Mouse (Mus musculus) fat pad, adult 2 months (tissue): Measurements from ENCODE around the gene Nat10.

ENCODE experiments used
- DNase-seq: peaks from one replicate; pipeline ENCODE4 v3.0.0-alpha.2; 2011; ENCODE audit warnings: low read depth, low spot score; ENCODE audit errors: extremely low read depth

The Nat10 gene

DNA sequence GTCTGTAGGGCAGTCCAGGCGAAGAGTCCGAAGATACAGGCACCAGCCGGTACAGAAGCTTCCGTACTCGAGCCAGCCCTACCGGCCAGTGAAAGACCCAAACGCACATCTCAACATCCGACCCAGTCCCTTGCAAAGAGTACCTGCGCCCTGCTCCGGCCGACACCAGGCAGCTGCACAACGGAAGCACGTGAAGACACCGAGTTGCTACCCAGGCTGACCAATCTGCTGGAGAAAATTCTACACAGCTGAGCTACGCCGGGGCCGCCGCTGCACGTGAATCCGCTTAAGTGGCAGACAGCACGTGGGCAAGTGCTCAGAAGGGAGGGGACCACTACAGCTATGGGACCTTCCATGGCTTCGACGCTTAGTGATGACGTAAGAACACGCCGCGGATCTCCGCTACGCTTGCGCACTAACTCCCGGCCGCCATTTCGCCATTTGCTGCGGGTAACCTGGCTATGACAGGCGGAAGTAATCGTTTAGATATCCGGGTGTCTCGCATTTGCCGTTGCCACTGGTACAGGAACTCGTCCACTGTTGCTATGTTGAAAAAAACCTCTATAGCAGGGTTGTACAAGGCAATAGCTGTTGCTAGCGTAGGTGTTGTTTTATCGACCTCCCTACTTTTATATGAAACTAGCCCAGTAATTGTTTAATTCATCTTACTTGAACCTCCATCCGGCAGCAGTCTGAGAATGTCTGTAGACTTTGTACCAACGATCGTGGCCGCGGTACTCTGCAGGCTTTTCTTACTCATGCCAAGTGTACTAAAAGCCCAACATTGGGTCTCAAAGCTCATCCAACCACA, at the start of gene Nat10:
TSS of gene Nat10 (minus strand) at position 365 of the 811 bp plus-strand sequence.
- peak; percentile 69 for DNase-seq

DNA sequence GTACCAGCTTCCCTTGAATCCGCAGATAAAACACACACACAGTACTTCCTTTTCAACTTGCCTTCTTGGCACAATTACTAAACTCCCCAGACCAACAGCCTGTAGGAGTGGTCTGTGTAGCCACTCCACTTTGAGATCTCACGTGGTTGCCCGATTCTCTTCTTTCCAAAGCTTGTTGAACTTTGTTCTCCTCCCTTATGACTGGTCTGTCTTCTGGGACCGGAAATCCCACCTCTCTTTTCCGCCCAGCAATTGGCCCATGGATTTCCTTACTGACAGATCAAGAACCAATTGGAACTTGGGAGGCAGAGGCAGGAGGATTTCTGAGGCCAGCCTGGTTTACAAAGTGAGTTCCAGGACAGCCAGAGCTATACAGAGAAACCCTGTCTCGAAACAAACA, 49.3 kb upstream of the Nat10 start:
- DNase-seq = no peak

DNA sequence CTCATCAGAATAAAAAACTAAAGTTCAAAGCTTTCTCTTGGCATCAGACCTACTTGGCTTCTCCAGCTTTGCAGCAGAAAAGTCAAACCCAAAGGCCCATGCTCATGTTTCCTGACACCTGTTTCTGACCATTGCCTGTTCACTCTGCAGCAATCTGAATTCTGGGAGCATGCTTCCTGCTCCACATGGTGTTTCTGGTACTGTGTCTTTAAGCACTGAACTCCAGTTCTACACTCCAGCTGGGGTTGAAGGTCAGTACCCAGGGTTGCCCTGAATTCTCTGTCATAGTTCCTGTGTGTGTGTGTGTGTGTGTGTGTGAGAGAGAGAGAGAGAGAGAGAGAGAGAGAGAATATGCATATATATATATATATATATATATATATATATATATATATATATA, 47.4 kb upstream of the Nat10 start:
- no peak for DNase-seq

DNA sequence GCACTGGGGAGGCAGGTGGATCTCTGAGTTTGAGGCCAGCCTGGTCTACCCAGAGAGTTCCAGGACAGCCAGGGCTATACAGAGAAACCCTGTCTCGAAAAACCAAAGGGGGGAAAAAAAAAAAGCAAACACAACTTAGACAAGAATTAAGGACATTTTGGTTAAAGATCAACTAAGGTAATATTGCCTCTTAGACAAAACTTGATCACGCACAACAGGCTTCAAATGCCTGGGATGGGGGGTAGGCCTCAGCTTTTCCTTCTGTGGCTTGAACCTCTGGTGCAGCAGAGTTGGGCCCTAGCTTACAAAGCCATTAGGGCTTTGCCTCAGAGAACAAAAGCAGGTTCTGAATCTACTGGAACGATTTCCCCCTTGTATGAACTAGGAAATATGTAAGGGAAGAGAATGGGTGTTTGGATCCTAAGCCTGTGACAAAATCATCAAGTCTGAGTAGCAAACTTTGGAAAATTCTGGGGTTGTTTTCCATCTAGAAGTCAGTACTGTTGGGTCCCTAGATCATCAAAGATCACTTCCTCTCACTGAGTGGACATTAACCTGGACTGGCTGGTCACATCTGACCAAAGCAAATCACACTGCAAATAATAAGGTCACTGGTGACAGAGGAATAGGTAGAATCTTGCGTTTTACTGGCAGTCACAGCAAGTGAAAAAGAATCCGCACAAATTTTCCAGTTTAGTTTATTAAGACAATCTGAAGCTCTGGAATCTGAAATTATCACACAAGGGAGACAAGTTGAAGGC, 42.9 kb upstream of the Nat10 start:
- no peak for DNase-seq

DNA sequence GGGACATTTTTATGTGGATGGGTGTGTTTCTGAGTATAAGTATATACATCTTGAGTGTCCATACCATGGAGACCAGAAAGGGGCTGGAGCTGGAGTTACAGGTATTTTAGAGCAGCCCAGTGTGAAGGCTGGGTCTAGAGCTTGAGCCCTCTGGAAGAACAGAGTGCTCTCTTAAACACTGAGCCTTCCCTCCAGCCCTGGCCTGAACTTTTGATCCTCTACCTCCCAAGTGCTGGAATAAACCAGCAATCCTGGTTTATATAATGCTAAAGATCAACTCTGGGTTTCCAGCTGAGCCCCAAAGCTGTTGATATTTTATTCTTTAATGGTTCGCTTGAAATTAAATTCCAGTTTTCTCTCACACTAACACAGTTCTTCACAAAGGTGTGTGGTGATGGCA, 41.4 kb upstream of the Nat10 start:
- DNase-seq = no peak

DNA sequence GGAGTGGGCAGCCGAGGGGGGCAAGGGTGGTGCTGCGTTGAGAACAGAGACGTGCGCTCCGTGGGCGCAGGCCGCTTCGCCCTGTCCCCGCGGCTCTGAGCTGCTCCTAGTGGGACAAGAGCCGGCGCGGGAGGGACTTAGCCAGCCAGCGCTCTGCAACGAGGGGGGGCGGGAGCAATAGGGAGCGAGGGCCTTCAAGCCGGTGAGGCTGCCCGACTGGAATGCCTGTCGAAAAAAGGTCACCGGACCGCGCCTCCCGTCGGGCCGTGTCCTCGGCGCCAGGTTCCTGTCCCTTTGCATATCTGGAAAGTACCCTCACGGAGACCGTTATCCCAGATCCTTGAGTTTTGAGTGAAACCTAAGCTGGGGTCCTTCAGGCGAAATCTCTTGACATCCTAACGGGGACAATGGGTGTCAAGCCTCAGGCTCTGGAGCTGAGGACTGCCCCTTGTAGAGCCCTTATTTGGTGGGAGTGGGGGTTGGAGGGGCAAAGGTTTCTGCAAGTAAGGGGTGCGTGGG, 36.5 kb upstream of the Nat10 start, which contains the start of gene Caprin1:
TSS of gene Caprin1 (minus strand) at position 159 of the 519 bp plus-strand sequence.
- peak; percentile 58 for DNase-seq

DNA sequence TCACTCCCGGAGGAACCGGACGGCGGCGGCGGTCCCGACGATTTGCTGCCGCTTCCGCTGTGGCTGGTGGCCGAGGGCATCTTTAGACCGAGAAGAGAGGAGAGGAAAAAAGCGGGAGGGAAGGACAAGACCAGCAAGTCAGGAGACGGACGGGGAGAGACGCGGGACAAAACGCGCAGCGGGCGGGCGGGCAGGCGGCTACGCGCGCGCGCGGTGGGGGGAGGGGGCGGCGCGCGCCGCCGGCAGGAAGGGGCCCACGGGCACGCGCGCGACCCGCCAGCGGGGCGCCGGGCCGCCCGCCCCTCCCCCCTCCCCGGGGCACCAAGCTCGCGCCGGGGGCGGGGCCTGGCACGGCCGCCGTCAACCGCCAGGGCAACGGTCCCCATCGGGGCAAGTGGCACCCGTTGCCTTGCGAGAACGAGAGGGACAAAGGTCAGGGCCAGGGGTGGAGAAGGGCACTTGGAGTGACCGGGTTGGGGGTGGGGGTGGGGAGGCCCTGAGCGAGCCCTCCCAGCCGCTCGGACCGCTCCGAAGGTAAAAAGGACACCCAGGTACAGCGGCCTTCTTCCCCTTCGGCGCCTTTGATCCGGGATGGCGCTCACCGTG, 35.9 kb upstream of the Nat10 start:
- no peak for DNase-seq

DNA sequence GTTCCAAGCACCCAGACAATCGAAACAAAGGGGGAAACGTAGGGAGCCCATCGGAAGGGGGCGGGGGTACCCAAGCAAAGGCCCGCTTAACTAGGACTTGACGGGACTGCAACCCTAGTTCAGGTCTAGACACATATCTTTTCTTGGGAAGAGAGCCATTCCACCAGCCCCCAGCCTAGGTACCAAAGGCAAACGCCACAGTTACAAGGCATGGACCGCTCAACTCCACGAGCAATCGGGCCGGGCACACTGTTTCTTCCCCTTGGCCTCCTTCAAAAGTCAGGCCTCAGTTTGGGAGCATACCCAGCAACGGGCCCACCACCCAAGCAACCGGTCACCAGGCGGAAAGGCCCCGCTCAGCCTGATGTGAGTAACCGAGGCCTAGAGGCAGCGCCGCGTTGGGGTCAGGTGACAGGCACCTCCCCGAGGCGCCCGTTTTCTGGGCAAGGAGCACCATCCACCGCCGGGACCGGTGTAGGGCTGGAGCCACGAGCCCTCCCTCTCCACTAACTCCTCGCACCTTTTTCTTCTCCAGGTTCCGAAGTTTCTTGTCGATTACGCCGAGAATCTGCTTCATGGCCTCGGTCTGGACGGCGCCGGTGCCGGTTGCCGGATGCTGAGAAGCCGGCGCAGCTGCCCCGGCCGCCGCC, 35.3 kb upstream of the Nat10 start:
- DNase-seq = no peak

DNA sequence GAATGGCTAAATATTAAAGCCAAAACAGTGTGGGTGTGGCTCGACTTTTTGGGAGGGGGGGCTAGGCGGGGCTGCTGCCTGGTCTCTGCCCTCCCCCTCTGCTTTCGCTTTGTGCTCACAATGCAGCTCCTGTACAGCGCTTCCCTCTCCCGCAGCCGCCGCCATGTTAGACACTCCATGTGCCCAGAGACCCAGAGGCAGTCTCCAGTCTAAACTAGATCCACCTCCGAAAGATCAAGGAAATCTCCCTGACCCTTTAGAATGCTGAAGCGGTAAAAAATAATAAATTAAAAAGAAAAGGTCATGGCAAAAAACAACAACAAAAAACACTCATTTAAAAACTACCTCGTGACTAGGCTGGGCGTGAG, 34.8 kb upstream of the Nat10 start:
- DNase-seq = no peak

DNA sequence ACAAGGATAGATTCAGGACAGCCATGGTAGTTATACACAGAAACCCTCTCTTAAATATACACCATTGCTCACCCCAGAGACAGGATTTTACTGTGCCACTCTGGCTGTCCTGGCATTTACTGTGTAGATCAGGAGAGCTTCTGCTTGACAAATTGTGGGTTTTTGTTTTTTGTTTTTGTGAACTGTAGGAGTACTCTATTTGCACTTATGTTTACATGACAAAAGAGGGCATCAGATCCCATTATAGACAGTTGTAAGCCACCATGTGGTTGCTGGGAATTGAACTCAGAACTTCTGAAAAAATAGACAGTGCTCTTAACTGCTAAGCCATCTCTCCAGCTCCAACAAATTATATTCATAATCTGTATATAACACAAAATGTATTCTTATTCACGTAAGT, 30.9 kb upstream of the Nat10 start:
- no peak for DNase-seq

DNA sequence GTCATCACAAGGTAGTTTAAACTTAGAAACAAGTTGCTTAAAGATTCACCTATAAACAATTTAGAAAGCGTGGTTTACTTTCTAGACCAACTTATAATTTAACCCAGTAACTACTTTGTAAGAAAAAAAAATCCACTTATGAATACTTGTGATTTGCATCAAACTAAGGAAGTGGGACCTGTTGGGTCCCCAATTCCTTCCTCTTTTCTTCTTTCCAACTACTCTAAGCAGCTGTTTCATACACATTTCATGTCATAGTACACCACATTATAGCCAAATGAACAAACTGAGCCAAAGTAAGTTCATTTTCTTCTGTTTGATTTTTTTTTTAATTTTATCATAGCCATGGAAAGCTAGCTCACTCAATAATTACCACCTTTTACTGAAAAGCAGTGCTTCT, 24.7 kb upstream of the Nat10 start:
- DNase-seq = no peak

DNA sequence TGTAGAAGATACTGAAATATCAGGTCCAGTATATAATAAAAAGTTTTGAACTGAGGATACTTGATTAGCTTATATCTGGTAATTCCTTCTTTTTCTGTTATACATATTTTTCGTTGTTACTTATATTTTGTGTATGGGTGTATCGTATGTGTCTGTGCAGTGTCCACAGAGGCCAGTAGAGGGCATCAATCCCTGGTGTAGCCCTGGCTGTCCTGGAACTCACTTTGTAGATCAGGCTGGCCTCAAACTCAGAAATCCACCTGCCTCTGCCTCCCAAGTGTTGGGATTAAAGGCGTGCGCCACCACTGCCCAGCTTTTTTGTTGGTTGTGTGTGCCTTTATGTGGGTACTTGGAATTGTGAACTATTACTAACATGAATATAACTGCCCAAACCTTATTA, 23.6 kb upstream of the Nat10 start:
- DNase-seq = no peak

DNA sequence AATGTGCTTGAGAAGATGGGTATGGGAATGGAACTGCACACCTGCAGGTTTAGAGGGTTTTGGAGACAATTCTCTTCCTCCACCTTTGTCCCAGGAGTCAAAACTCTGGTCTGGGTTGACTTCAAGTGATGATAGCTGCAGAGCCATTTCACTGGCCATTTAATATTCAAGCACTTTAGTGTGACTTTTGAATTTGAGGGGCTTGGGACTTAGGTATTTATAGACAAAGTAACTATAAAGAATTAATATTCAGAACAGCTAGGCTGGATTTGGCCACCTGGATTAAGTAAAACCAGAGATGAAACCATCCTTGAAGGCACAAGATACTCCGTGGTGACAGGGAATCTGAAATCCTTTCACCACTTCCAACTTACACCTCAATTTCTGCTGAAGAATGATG, 1.4 kb upstream of the Nat10 start:
- DNase-seq = no peak

DNA sequence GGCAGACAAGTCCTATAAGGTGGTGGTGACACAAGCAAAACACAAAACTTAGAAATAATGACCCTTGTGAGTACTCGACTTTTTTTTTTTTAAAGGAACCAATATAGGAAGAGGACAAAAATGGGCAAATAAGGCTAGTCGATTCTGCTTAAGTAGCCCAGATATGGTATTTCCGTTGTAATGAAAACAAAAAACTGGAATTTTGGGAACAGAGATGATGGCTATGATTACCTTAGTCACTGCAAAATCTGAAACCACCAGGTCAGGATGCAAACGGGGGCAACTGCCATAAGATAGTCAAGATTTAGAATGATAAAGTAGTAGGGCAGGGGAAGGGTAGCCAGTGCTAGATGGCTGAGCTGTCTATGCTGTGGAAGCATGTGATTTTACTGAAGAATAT, 923 bp upstream of the Nat10 start:
- DNase-seq = no peak

DNA sequence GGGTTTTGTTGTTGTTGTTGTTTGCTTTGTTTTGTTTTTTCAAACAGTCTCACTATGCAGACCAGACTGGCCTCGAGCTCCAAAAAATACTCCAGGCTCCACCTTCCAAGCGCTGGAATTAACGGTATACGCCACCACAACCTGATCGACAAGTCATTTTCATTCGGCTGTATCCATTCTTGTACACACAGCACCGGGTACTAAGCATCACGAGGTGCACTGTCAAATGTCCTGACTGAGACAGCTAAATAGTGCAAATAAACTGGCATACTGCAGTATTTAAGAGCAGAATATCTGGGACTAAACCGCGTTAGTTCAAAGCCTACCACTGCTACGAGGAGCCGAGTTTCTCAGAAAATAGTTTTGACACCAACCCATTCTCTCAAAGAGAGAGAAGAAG, 649 bp downstream of the Nat10 start:
- DNase-seq = no peak

DNA sequence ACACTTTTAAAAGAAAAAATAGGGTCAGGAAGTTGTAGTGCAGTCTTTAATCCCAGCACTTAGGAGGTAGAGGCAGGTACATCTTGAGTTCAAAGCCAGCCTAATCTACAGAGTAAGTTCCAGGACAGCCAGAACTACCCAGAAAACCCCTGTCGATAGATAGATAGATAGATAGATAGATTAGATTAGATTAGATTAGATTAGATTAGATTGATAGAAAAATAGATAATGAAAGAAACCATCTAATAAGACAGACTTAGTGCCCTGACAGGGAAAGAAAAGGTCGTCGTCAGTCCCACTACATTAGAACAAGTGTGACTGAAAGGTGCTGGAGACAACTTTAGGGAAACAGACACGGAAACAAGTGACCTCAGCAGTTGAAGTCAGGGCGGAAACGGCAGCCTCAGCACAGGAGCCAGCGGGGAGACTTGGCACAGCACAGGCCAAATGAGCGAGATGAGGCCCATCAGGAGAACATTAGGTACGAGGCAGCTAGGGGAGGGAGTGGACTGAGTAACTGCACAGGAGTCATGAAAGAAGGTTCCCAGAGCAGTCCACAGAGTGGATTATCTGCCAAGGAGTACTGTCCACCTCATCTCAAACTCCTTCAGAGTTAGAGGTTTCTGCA, 5.5 kb downstream of the Nat10 start:
- no peak for DNase-seq

DNA sequence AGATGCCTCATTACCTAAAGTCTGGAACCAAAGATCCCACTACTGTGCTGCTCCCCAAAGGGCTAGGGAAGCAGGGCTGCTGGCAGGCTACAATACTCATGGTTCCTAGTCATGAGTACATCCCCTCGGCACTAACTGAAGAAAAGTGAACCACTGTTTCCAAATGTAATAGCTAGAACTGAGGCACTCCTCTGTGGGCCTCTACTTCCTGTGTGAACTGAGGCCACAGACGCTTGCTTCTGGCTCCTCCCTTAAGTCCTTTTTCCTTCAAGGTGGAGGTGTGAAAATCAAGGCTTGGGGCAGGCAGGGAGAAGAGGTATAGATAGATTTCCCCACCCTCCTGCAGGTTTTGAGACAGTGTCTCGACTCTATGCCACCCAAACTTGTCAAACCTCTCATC, 6.5 kb downstream of the Nat10 start:
- no peak for DNase-seq

DNA sequence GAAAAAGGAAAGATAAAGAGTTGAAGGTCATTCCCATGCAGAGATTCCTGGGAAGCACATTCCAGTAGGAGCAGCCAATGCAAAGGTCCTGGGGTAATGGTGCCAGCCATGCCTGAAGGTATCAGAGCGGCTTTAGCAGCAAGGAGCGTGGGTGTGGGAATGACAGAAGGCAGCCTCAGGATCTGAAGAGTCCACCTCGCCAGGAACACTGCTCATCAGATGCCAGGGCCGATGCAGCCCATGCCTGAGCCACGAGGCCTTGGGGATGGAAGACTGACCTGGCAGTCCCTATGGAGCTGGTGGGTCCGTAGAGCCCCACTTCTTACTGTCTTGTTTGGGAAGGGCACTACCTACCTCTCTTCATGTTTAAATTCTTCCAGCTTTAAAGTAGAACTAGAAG, 9.3 kb downstream of the Nat10 start:
- DNase-seq = no peak

DNA sequence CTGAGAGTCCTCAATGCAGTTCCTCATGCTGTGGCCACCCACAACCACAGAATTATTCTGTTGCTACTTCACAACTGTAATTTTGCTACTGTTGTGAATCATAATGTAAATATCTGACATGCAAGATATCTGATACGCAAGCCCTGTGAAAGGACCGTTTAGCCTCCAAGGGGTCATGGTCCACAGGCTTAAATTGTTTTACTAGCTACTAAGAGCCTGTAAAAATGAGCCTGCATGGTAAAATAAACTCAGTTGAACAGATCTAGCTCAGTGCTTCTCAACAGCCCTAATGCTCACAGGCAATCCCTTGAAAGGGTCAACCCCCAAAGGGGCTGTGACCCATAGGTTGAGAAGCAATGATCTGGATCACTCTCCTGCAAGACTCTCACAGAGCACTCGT, 12.0 kb downstream of the Nat10 start:
- no peak for DNase-seq

DNA sequence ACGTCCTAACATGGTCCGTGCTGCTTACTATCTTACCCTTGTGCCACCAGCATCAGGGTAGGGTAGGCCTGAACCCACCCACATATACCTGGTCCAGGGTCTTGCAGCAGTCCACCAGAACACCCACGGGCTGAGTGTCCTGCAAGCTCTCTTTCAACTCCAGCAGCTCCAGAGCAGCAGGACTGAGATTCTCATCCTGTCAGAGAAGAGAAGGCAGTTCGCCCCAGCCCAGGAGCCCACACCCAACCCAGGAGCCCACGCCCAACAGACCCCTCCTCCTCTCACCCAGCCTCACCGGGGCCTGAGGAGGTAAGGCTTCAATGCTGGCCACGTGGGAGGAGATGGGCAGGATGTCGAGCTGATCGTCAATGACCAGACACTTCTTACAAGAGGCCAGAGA, 13.2 kb downstream of the Nat10 start:
- DNase-seq = no peak

DNA sequence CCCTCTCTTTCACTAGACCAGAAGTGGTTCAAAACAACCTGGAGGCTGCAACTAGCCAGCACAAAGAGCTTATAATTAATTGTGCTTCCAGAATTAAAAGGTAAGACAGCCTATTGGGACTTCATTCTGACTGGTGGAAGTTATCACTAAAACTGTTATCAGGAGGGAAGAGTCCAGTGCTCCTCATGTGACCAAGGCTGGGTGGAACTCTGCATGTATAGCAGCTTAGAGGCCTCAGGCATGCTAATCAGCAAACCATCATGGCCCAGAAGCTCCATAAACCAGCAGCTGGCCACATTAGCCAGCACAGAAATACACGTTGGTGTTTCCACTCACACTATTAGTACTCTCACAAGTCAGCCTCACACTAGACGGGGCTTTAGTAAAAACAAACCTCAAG, 14.3 kb downstream of the Nat10 start:
- no peak for DNase-seq
